Mouse (Mus musculus) limb, embryonic 13.5 days (tissue): ENCODE results near the gene Mpped2. TPM values are rescaled to one million over a fixed set of nuclear protein-coding genes. Genes with fewer than 3 reads are reported as not detected.

Source experiments
- ATAC-seq: fragments of 200-750 bp; cut with Nextera tagmentation; 2 replicates; pipeline ENCODE4 v1.8.0; 2017; ENCODE audit warnings: low read depth, moderate number of reproducible peaks, moderate TSS enrichment; ENCODE audit not compliant: low FRiP score
- H3K27ac ChIP-seq: fragments of 300-500 bp; sonication (generic); 2 replicates; pipeline ENCODE4 v1.5.1; 2015; ENCODE audit warnings: inconsistent platforms, mild to moderate bottlenecking, moderate library complexity
- H3K27me3 ChIP-seq: fragments of 300-500 bp; sonication (generic); 2 replicates; pipeline ENCODE4 v1.6.1; 2015; ENCODE audit warnings: mild to moderate bottlenecking, inconsistent platforms
- H3K36me3 ChIP-seq: fragments of 300-500 bp; sonication (generic); 2 replicates; pipeline ENCODE4 v1.6.1; 2015; ENCODE audit warnings: inconsistent platforms, mild to moderate bottlenecking, moderate library complexity
- H3K4me1 ChIP-seq: fragments of 300-500 bp; sonication (generic); 2 replicates; pipeline ENCODE4 v1.6.1; 2015; ENCODE audit warnings: inconsistent platforms
- H3K4me2 ChIP-seq: fragments of 300-500 bp; sonication (generic); replicated peaks from 2 replicates; pipeline ENCODE4 v1.6.1; 2015; ENCODE audit warnings: inconsistent platforms, mild to moderate bottlenecking, moderate library complexity
- H3K4me3 ChIP-seq: fragments of 300-500 bp; sonication (generic); 2 replicates; pipeline ENCODE4 v1.5.1; 2015; ENCODE audit warnings: moderate library complexity, mild to moderate bottlenecking, inconsistent platforms
- H3K9ac ChIP-seq: fragments of 300-500 bp; sonication (generic); 2 replicates; pipeline ENCODE4 v1.6.1; 2015; ENCODE audit warnings: mild to moderate bottlenecking, inconsistent platforms
- H3K9me3 ChIP-seq: fragments of 300-500 bp; sonication (generic); 2 replicates; pipeline ENCODE4 v1.6.1; 2016; ENCODE audit warnings: inconsistent platforms
- WGBS: fragments of 180-500 bp; shearing (Covaris S2); methylation state at CpG from one replicate; pipeline ENCODE4 v1.1.7; 2015; 5-methylcytosine and 5-hydroxymethylcytosine counted together
- polyA plus RNA-seq: library from polyadenylated mRNA; unstranded; fragments of >200 nt; fragmentation: Nextera tagmentation; extraction: Ambion mirVana; gene quantifications from 2 replicates; pipeline ENCODE4 v1.2.1, GENCODE M21; 2015

The Mpped2 gene
- polyA plus RNA-seq, 1 experiment from 2014 or later: 130 TPM

DNA sequence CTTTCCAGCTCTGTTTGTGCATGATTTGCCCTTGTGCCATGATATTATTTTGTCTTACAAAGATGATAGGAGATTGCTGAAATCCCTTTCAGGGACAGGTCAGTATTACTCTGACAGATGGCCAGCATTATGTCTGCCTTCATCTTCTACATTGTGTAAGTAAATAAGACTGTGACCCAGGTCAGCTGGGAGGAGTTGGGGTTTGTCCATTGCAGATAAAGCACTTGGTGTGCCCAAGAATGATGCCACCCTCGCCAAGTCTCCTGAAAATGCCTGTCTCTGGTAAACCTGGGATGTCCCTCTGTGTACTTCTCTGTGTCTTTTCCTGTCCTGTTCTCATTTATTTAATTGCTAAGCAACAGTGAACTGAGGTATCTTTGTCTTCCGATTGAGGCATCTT lies 177.8 kb downstream of the Mpped2 start:
- Histone ChIP-seq H3K9me3 (no peaks in the 10 kb centered on the region), H3K27me3 (no peaks in the 10 kb centered on the region), H3K9ac (no peak overlapping the region), H3K27ac (no peak overlapping the region), H3K4me1 (peaks cover 4% of the 10 kb centered on the region; the same call in 1 of the 2 replicates), H3K4me3 (no peak overlapping the region), H3K36me3 (peaks cover 30% of the 10 kb centered on the region), H3K4me2 (no peak overlapping the region)
- ATAC-seq: no peak
- WGBS: 94% methylated on average over 2 of the region's 2 CpGs

GRCm38 (mm10) chr2:106873166-106873565 lies 180.1 kb downstream of the Mpped2 start:
- WGBS: 79% methylated on average over 9 of the region's 9 CpGs
- no peak for ATAC-seq

DNA sequence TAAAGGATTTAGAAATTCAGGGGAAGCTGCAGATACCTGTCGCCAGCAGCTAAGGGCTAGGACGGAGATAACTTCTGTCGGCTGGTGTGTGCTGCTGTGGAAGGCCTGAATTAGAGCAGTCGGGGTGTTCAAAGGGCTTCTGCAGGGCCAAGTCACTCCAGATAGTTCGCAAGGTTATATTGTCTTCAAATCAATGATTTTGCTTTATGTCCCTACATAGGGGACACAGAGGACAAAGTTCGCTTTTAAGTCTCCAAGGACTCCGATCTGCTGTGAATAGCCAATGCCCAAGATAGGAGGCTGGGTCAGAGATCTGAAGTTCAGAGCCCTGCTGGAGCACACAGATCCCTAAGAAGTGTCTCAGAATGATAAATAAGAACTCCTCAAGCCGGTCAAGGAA lies 190.3 kb downstream of the Mpped2 start:
- Histone ChIP-seq H3K4me1 (peaks cover 6% of the 10 kb centered on the region; the same call in 1 of the 2 replicates), H3K36me3 (no peaks in the 10 kb centered on the region; the same call in 1 of the 2 replicates), H3K9me3 (no peaks in the 10 kb centered on the region; the same call in 1 of the 2 replicates), H3K27me3 (no peaks in the 10 kb centered on the region), H3K4me2 (no peak overlapping the region), H3K27ac (no peak overlapping the region), H3K9ac (no peak overlapping the region), H3K4me3 (no peak overlapping the region)
- 64% methylated on average over 8 of the region's 8 CpGs for WGBS
- no peak for ATAC-seq

More at GRCm38 (mm10) chr2:106873166-106873565, 180.1 kb downstream of the Mpped2 start:
- Histone ChIP-seq H3K36me3 (peaks cover 26% of the 10 kb centered on the region), H3K9me3 (no peaks in the 10 kb centered on the region), H3K4me1 (no peaks in the 10 kb centered on the region), H3K4me2 (no peak overlapping the region), H3K9ac (no peak overlapping the region), H3K27me3 (no peaks in the 10 kb centered on the region), H3K4me3 (no peak overlapping the region), H3K27ac (no peak overlapping the region)

- no peak overlapping the region for H3K4me3 ChIP-seq
- ATAC-seq: no peak
- no peak overlapping the region for H3K4me2 ChIP-seq
- H3K27me3 ChIP-seq: no peaks in the 10 kb centered on the region
- WGBS: 88% methylated on average over 5 of the region's 5 CpGs
- H3K4me1 ChIP-seq: peaks cover 21% of the 10 kb centered on the region
- H3K9me3 ChIP-seq: no peaks in the 10 kb centered on the region
- H3K36me3 ChIP-seq: no peaks in the 10 kb centered on the region
- no peak overlapping the region for H3K27ac ChIP-seq
- no peak overlapping the region for H3K9ac ChIP-seq
Measured at GRCm38 (mm10) chr2:106888174-106888573, 195.1 kb downstream of the Mpped2 start.

GRCm38 (mm10) chr2:106889297-106890000 lies 196.4 kb downstream of the Mpped2 start:
- no peaks in the 10 kb centered on the region for H3K27me3 ChIP-seq
- H3K27ac ChIP-seq: peak overlapping the region; percentile 23; the same call in 1 of the 2 replicates
- no peaks in the 10 kb centered on the region for H3K36me3 ChIP-seq
- WGBS: 6% methylated on average over 3 of the region's 3 CpGs
- ATAC-seq: peak; percentile 82
- peaks cover 15% of the 10 kb centered on the region for H3K4me1 ChIP-seq
- H3K9ac ChIP-seq: no peak overlapping the region
- H3K4me3 ChIP-seq: no peak overlapping the region
- H3K4me2 ChIP-seq: no peak overlapping the region; the same call in 1 of the 2 replicates
- H3K9me3 ChIP-seq: no peaks in the 10 kb centered on the region

DNA sequence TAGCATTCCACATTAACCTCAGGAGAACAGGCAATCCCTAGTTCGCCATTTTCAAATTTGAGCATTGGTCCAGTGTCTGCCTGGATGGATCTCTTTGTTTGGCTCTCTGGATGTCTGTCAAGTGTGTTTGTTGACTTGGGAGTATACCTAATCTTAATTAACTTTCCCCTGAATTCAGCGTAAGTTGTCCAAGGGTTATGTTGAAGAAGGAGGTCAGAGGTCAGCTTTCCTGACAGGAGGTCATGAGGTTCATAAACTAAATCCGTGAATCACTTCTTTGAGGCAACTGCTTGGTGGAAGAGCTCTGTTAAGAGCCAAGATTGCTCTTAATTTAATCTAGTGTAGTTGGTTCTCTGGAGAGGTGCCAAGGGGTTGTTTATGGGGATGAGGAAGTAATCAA lies 200.3 kb downstream of the Mpped2 start:
- Histone ChIP-seq H3K27ac (no peak overlapping the region), H3K4me2 (no peak overlapping the region), H3K36me3 (no peaks in the 10 kb centered on the region), H3K27me3 (0 out of 2 replicates have a peak, but pooled peaks cover 4% of the 10 kb centered on the region), H3K9ac (no peak overlapping the region), H3K9me3 (no peaks in the 10 kb centered on the region), H3K4me1 (peaks cover 15% of the 10 kb centered on the region), H3K4me3 (no peak overlapping the region)
- ATAC-seq: no peak
- 45% methylated on average over 3 of the region's 3 CpGs for WGBS

DNA sequence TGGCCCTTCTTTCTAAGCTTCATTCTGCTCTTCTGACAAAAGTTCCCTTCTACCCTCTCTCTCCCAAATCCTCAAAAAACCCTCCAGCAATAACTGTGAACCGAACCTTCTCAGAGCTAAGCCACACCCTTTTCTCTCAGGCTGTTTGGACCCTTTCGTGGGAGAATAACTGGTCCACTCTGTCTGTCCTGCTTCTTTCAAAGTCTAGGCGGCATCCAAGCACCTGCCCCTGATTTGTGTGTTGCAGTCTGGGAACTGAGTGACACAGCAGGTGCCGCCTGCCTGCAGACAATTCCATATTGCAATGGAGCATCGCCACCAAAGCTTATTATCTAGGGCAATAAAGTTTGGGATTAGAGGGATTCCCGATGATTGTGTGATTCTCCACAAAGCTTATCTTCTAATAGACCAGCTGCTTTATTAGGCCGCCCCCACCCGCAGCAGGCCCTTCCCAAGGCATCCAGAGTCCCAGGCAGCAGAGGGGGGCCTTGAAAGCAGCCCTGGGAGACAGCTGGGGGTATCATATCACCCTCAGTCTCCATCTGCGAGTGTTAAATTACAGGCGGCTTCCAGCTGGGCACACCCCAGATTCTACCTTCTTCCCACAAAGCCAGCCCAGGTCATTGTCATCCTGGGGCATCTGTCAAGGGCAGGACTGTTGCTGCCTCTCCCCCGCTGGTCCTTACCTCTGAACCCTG lies 202.4 kb downstream of the Mpped2 start:
- no peak overlapping the region for H3K27ac ChIP-seq
- 0 out of 2 replicates have a peak, but pooled peaks cover 4% of the 10 kb centered on the region for H3K27me3 ChIP-seq
- H3K36me3 ChIP-seq: no peaks in the 10 kb centered on the region
- 21% methylated on average over 11 of the region's 11 CpGs for WGBS
- H3K9me3 ChIP-seq: no peaks in the 10 kb centered on the region
- no peak overlapping the region for H3K9ac ChIP-seq
- no peak overlapping the region for H3K4me3 ChIP-seq
- ATAC-seq: peak; percentile 90
- no peak overlapping the region for H3K4me2 ChIP-seq
- no peaks in the 10 kb centered on the region for H3K4me1 ChIP-seq

DNA sequence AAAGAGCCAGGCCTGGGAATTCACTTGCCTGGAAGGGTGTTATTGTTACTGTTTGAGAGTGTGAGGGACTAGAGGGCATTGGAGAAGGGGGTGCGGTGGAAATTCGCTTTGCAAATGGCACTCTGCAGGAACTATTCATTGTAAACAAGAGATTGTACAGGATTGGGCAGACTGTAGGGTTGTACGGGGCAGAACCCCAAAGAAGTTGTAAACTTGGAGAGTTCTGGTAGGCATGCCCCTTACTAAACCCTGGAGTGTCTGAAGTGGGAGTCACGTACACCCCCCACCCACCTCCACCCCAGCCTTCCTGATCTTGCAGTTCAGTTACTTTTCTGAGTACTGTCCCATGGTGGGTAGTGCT lies 202.9 kb downstream of the Mpped2 start:
- H3K9ac ChIP-seq: no peak overlapping the region
- no peak overlapping the region for H3K4me3 ChIP-seq
- 40% methylated on average over 4 of the region's 4 CpGs for WGBS
- no peaks in the 10 kb centered on the region for H3K4me1 ChIP-seq
- H3K27ac ChIP-seq: no peak overlapping the region
- 0 out of 2 replicates have a peak, but pooled peaks cover 4% of the 10 kb centered on the region for H3K27me3 ChIP-seq
- H3K4me2 ChIP-seq: no peak overlapping the region
- peak; percentile 36; the same call in 1 of the 2 replicates for ATAC-seq
- no peaks in the 10 kb centered on the region for H3K36me3 ChIP-seq
- no peaks in the 10 kb centered on the region for H3K9me3 ChIP-seq

DNA sequence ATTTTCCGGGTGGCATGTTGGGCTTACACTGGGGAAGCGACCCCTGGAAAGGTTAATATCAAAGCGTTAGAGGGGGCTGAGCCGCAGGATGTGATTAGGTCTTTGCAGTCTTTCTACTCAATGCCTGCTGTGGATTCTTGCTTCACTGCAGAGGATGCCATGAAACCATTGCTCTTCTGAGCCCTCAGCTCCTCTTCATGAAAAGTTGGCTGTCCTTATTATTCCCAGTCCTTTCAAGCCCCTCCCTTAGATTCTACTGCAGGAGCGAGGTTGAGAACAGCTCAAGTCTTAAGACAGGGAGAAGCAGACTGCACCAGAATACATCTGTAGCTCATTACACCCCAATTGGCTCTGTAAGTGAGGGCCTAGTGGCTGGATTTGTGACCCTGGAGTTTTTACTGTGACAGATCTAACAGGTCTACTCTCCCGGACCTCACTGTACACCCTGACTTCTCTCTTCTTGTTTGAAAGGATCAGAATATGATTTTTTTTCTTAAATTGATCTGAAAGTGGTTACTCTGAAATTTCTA lies 218.9 kb downstream of the Mpped2 start:
- no peak overlapping the region for H3K4me3 ChIP-seq
- no peaks in the 10 kb centered on the region for H3K9me3 ChIP-seq
- ATAC-seq: 0 out of 2 replicates have a peak, but pooled peaks have one; percentile 28
- H3K36me3 ChIP-seq: no peaks in the 10 kb centered on the region
- no peak overlapping the region for H3K4me2 ChIP-seq
- H3K4me1 ChIP-seq: peaks cover 13% of the 10 kb centered on the region
- 0 out of 2 replicates have a peak, but pooled peaks cover 3% of the 10 kb centered on the region for H3K27me3 ChIP-seq
- 23% methylated on average over 6 of the region's 6 CpGs for WGBS
- no peak overlapping the region for H3K9ac ChIP-seq
- H3K27ac ChIP-seq: no peak overlapping the region
